ENCODE assay signal across 8 mouse cellular contexts in the genomic region with DNA sequence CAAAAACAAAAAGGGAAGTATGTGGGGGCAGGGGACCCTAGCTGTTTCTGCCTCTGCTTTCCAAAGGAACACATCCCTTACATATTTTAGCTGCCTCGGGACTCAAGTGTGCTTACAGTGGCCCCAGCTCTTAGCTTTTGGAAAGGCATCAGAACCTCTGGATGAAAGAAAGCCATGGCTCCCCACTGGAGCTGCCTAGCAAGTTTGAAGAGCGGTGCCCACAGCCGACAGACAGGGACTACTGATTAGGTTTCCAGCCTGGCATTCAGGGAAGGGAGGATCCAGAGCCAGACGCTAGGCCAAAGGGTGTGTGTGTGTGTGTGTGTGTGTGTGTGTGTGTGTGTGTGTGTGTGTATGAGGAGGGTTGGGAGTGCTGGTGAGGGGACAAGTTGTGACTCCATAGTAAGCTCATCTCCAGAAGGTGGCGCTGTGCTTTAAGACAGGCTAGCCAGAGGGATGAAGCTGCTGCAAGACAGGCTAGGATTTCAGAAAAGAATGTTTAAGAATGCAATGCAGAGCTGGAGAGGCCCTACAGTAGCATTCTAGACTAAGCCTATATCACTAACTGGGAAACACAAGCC.
DNase-seq lines count a peak whose midpoint lies in the region; ATAC-seq lines count a peak whose summit lies in the region.

No protein-coding gene starts in this region.

- H3K36me3 ChIP-seq in midbrain, embryonic 12.5 days = no peaks in the 10 kb centered on the region

- H3K27me3 ChIP-seq in midbrain, embryonic 12.5 days = peaks cover 27% of the 10 kb centered on the region

- no peak overlapping the region for H3K27ac ChIP-seq in midbrain, embryonic 12.5 days (replicated peaks)

- intact Hi-C loops in left cerebral cortex, postnatal 25 days (cut with DNase I) = loop anchor here (1.0 to 5.0 kb wide), 3 partner anchors 201 to 592 kb away; no protein-coding TSS in a partner anchor

- DNase-seq in adrenal gland, postnatal 25 days = peak; percentile 80
- peak; percentile 97 for DNase-seq in embryo, embryonic 10.5 days (ENCODE audit: low spot score)
- peak; percentile 33 for DNase-seq in gastrocnemius, postnatal 25 days
- peak; percentile 60 for DNase-seq in kidney, adult 11 months
- DNase-seq in left cerebral cortex, postnatal 25 days (ENCODE audit: low spot score in 2 of 2) = peak; percentile 88 to 89
- peak; percentile 25 to 71 for DNase-seq in spleen, postnatal 10 days (ENCODE audit: low spot score in 2 of 2)

- peaks cover 34% of the 10 kb centered on the region for H3K4me1 ChIP-seq in midbrain, embryonic 12.5 days

- no peaks in the 10 kb centered on the region for H3K9me3 ChIP-seq in midbrain, embryonic 12.5 days

- no peak overlapping the region for H3K4me3 ChIP-seq in midbrain, embryonic 12.5 days

- 16% methylated on average over 5 of the region's 5 CpGs for WGBS in midbrain, embryonic 12.5 days

- no peak overlapping the region for H3K4me2 ChIP-seq in midbrain, embryonic 12.5 days (replicated peaks)

- peak; percentile 81 for ATAC-seq in midbrain, embryonic 12.5 days (ENCODE audit: low FRiP score, low read depth)
- ATAC-seq in monocyte, adult 5-6 weeks (replicated peaks; ENCODE audit: insufficient number of reproducible peaks, low FRiP score, low TSS enrichment, poor library complexity, severe bottlenecking) = no peak

- H3K9ac ChIP-seq in midbrain, embryonic 12.5 days (replicated peaks) = 0 out of 2 replicates have a peak overlapping the region, but pooled peaks have one; percentile 16

Comparison
In these comparisons a context has a peak if more than half of its experiments do, and no peak if none do; other contexts are left out.
1. DNase-seq: peak in every context shown above with its lines; median percentile 97 in embryo, embryonic 10.5 days; 88 in left cerebral cortex, postnatal 25 days; 80 in adrenal gland, postnatal 25 days; 60 in kidney, adult 11 months; 48 in spleen, postnatal 10 days; 33 in gastrocnemius, postnatal 25 days.